Mouse (Mus musculus) hindbrain, embryonic 14.5 days (tissue): ENCODE measurements at regions not wholly inside any gene's neighbourhood (a gene's known extent, or its start where the extent isn't known, plus 50 kb on each side); places are given as distances from the start of the nearest gene placed in this dataset.

Source experiments
- ATAC-seq: fragments of 200-750 bp; cut with Nextera tagmentation; 2 replicates; pipeline ENCODE4 v1.8.0; 2017; ENCODE audit warnings: moderate number of reproducible peaks, mild to moderate bottlenecking, moderate TSS enrichment, moderate library complexity; ENCODE audit not compliant: low FRiP score
- DNase-seq: peaks from one replicate; pipeline ENCODE4 v3.0.0-alpha.2; 2015; ENCODE audit warnings: low spot score
- H3K27ac ChIP-seq: fragments of 300-500 bp; sonication (generic); 2 replicates; pipeline ENCODE4 v1.5.1; 2014; ENCODE audit warnings: mild to moderate bottlenecking, moderate library complexity
- H3K27me3 ChIP-seq: fragments of 300-500 bp; sonication (generic); 2 replicates; pipeline ENCODE4 v1.6.1; 2014; ENCODE audit warnings: mild to moderate bottlenecking, low read length, mixed read lengths; ENCODE audit not compliant: control insufficient read depth, insufficient read depth
- H3K36me3 ChIP-seq: fragments of 300-500 bp; sonication (generic); replicated peaks from 2 replicates; pipeline ENCODE4 v1.6.1; 2014; ENCODE audit not compliant: control insufficient read depth, insufficient read depth
- H3K4me1 ChIP-seq: fragments of 300-500 bp; sonication (generic); replicated peaks from 2 replicates; pipeline ENCODE4 v1.6.1; 2014; ENCODE audit warnings: antibody characterized with exemption, low read length, mixed read lengths; ENCODE audit not compliant: control insufficient read depth, insufficient read depth
- H3K4me2 ChIP-seq: fragments of 300-500 bp; sonication (generic); replicated peaks from 2 replicates; pipeline ENCODE4 v1.6.1; 2014; ENCODE audit warnings: mild to moderate bottlenecking, moderate library complexity
- H3K4me3 ChIP-seq: fragments of 300-500 bp; sonication (generic); replicated peaks from 2 replicates; pipeline ENCODE4 v1.5.1; 2014; ENCODE audit warnings: mild to moderate bottlenecking, low read length
- H3K9ac ChIP-seq: fragments of 300-500 bp; sonication (generic); 2 replicates; pipeline ENCODE4 v1.6.1; 2014
- H3K9me3 ChIP-seq: fragments of 300-500 bp; sonication (generic); 2 replicates; pipeline ENCODE4 v1.6.1; 2016; ENCODE audit warnings: low read length; ENCODE audit not compliant: control insufficient read depth
- WGBS: fragments of 180-500 bp; shearing (Covaris S2); extraction: QIAGEN DNeasy Blood & Tissue Kit; methylation state at CpG from one replicate; pipeline ENCODE4 v1.1.7; 2014; 5-methylcytosine and 5-hydroxymethylcytosine counted together

GRCm38 (mm10) chr12:12586436-12586835, 324.5 kb downstream of the Fam49a start:
- Histone ChIP-seq H3K27ac (no peak overlapping the region), H3K27me3 (no peaks in the 10 kb centered on the region), H3K9ac (no peak overlapping the region), H3K4me1 (0 out of 2 replicates have a peak, but pooled peaks cover 8% of the 10 kb centered on the region), H3K9me3 (no peaks in the 10 kb centered on the region), H3K4me3 (no peak overlapping the region), H3K4me2 (no peak overlapping the region), H3K36me3 (no peaks in the 10 kb centered on the region)
- no peak for DNase-seq
- WGBS, result 77% methylated on average over 6 of the region's 6 CpGs
- ATAC-seq, result no peak

- 8% methylated on average over 18 of the region's 19 CpGs for WGBS
- H3K9ac ChIP-seq, result no peak overlapping the region
- peak; percentile 73 for ATAC-seq
- no peak overlapping the region for H3K4me3 ChIP-seq
- no peak overlapping the region for H3K27ac ChIP-seq
- no peaks in the 10 kb centered on the region for H3K36me3 ChIP-seq
- peaks cover 9% of the 10 kb centered on the region; the same call in 1 of the 2 replicates for H3K4me1 ChIP-seq
- no peak for DNase-seq
- no peak overlapping the region for H3K4me2 ChIP-seq
- H3K27me3 ChIP-seq, result no peaks in the 10 kb centered on the region
- H3K9me3 ChIP-seq, result no peaks in the 10 kb centered on the region
Measured at GRCm38 (mm10) chr12:12581271-12582186, 319.6 kb downstream of the Fam49a start.

DNA sequence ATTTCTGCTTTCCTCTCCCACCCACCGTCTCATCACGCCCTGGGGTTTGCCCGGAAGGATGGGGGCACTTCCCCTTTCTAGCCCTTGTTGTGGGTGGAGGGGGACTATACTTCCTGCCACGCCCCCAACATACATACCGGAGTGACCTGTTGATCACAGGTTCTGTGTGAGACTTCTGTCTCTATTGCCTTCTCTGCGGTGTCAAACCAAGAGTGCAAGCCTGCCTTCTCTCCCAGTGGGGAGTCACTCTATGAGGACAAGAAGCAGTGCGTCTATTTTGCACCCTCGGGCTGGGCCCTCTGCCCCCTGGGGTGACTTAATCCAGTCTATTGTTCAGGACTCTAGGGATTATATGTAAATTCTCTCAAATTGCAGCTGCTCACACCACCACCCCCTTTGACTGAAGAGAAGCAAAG, 318.8 kb downstream of the Fam49a start:
- 11% methylated on average over 8 of the region's 8 CpGs for WGBS
- H3K4me2 ChIP-seq, result no peak overlapping the region
- H3K27ac ChIP-seq, result no peak overlapping the region
- H3K9ac ChIP-seq, result no peak overlapping the region
- DNase-seq, result no peak
- no peaks in the 10 kb centered on the region for H3K36me3 ChIP-seq
- ATAC-seq, result peak; percentile 14; the same call in 1 of the 2 replicates
- H3K27me3 ChIP-seq, result no peaks in the 10 kb centered on the region
- no peaks in the 10 kb centered on the region for H3K9me3 ChIP-seq
- H3K4me1 ChIP-seq, result peaks cover 9% of the 10 kb centered on the region; the same call in 1 of the 2 replicates
- no peak overlapping the region for H3K4me3 ChIP-seq

GRCm38 (mm10) chr12:12578278-12578677, 316.3 kb downstream of the Fam49a start:
- H3K27me3 ChIP-seq, result no peaks in the 10 kb centered on the region
- H3K36me3 ChIP-seq, result no peaks in the 10 kb centered on the region
- WGBS, result 62% methylated on average over 7 of the region's 7 CpGs
- H3K9me3 ChIP-seq, result no peaks in the 10 kb centered on the region
- DNase-seq (no peak), ATAC-seq (no peak)
- no peak overlapping the region for H3K4me3 ChIP-seq
- H3K9ac ChIP-seq, result no peak overlapping the region
- peaks cover 9% of the 10 kb centered on the region; the same call in 1 of the 2 replicates for H3K4me1 ChIP-seq
- H3K4me2 ChIP-seq, result 0 out of 2 replicates have a peak overlapping the region, but pooled peaks have one; percentile 4
- no peak overlapping the region for H3K27ac ChIP-seq

DNA sequence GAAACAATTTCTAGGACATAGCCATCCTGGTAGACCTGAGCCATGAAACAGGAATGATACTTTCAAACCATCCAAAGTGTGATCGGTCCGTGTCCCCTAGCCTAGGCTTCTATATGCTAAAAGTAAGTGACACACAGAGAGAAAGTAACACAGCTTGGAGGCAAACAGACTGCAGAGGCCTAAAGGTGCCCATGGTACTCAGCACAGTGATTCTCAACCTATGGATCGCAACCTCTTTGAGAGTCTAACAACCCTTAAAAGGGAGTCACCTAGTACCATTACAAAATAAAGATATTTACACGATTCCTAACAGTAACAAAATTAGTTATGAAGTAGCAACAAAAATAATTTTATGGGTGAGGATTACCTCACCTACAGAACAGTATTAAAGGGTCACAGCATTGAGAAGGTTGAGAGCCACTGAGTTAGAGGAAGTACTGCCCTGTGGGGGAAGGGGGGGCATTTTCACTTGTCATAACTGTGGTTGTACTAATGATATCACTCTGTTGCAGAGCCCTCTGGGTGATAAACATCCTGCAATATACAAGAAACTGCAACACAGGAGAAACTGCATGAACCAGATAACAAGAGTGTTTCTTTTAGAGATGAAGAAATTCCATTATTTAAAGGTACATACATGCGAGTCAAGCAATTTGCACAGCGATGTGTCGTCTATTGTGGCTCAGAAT, 308.8 kb downstream of the Fam49a start:
- H3K36me3 ChIP-seq, result no peaks in the 10 kb centered on the region
- H3K27me3 ChIP-seq, result no peaks in the 10 kb centered on the region
- H3K27ac ChIP-seq, result no peak overlapping the region
- H3K9ac ChIP-seq, result no peak overlapping the region
- H3K4me1 ChIP-seq, result no peaks in the 10 kb centered on the region
- no peak overlapping the region for H3K4me3 ChIP-seq
- no peak for ATAC-seq
- no peak for DNase-seq
- no peaks in the 10 kb centered on the region for H3K9me3 ChIP-seq
- no peak overlapping the region for H3K4me2 ChIP-seq
- WGBS, result 97% methylated on average over 7 of the region's 7 CpGs

DNA sequence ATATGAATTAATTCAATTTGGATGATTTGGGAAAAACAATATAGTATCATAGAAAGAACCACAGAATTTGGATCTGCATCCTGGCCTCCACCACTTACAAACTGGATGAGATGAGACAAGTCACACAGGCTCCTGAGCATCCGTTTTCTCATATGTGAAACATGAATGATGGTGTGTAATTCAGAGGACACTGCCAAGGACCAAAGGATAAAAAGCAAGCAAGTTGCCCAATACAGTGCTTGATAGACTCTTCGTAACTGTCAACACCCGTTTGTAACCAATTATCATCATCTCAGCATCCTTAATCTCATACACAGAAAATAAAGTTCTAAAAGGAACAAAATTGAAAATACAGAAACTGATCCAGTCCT, 305.8 kb downstream of the Fam49a start:
- Histone ChIP-seq H3K27me3 (no peaks in the 10 kb centered on the region), H3K9me3 (no peaks in the 10 kb centered on the region), H3K27ac (no peak overlapping the region), H3K36me3 (no peaks in the 10 kb centered on the region), H3K4me3 (no peak overlapping the region), H3K4me1 (no peaks in the 10 kb centered on the region), H3K9ac (no peak overlapping the region), H3K4me2 (no peak overlapping the region)
- no peak for DNase-seq
- 92% methylated on average over 3 of the region's 3 CpGs for WGBS
- ATAC-seq, result no peak

GRCm38 (mm10) chr12:12567058-12567733, 305.3 kb downstream of the Fam49a start:
- H3K36me3 ChIP-seq, result no peaks in the 10 kb centered on the region
- H3K4me1 ChIP-seq, result no peaks in the 10 kb centered on the region
- ATAC-seq, result no peak
- H3K27ac ChIP-seq, result no peak overlapping the region
- 96% methylated on average over 7 of the region's 7 CpGs for WGBS
- no peaks in the 10 kb centered on the region for H3K9me3 ChIP-seq
- H3K27me3 ChIP-seq, result no peaks in the 10 kb centered on the region
- no peak overlapping the region for H3K9ac ChIP-seq
- DNase-seq, result no peak
- H3K4me3 ChIP-seq, result no peak overlapping the region
- H3K4me2 ChIP-seq, result no peak overlapping the region

GRCm38 (mm10) chr12:12562267-12562666, 300.3 kb downstream of the Fam49a start:
- Histone ChIP-seq H3K27ac (no peak overlapping the region), H3K9me3 (no peaks in the 10 kb centered on the region), H3K4me2 (no peak overlapping the region), H3K27me3 (no peaks in the 10 kb centered on the region), H3K4me1 (no peaks in the 10 kb centered on the region), H3K9ac (no peak overlapping the region), H3K4me3 (no peak overlapping the region), H3K36me3 (no peaks in the 10 kb centered on the region)
- 90% methylated on average over 1 of the region's 1 CpGs for WGBS
- ATAC-seq, result no peak
- no peak for DNase-seq

- WGBS, result 78% methylated on average over 5 of the region's 5 CpGs
- DNase-seq, result no peak
- no peaks in the 10 kb centered on the region for H3K36me3 ChIP-seq
- H3K4me1 ChIP-seq, result no peaks in the 10 kb centered on the region
- no peaks in the 10 kb centered on the region for H3K9me3 ChIP-seq
- no peak overlapping the region for H3K4me2 ChIP-seq
- H3K27me3 ChIP-seq, result no peaks in the 10 kb centered on the region
- no peak overlapping the region for H3K9ac ChIP-seq
- H3K27ac ChIP-seq, result no peak overlapping the region
- no peak overlapping the region for H3K4me3 ChIP-seq
- no peak for ATAC-seq
Measured at GRCm38 (mm10) chr12:12551818-12552217, 289.9 kb downstream of the Fam49a start.
